Mouse (Mus musculus) bone marrow macrophage, adult 2 months (primary cell): ENCODE data around the gene Paics.

ENCODE experiments used
- CTCF ChIP-seq: IDR thresholded peaks from 2 replicates; pipeline ENCODE4 v1.5.1; 2012; ENCODE audit warnings: low read depth, mild to moderate bottlenecking, low read length, moderate library complexity
- POLR2A ChIP-seq: IDR thresholded peaks from 2 replicates; pipeline ENCODE4 v1.6.1; 2012; ENCODE audit warnings: mild to moderate bottlenecking, low read depth, low read length, borderline replicate concordance

DNA sequence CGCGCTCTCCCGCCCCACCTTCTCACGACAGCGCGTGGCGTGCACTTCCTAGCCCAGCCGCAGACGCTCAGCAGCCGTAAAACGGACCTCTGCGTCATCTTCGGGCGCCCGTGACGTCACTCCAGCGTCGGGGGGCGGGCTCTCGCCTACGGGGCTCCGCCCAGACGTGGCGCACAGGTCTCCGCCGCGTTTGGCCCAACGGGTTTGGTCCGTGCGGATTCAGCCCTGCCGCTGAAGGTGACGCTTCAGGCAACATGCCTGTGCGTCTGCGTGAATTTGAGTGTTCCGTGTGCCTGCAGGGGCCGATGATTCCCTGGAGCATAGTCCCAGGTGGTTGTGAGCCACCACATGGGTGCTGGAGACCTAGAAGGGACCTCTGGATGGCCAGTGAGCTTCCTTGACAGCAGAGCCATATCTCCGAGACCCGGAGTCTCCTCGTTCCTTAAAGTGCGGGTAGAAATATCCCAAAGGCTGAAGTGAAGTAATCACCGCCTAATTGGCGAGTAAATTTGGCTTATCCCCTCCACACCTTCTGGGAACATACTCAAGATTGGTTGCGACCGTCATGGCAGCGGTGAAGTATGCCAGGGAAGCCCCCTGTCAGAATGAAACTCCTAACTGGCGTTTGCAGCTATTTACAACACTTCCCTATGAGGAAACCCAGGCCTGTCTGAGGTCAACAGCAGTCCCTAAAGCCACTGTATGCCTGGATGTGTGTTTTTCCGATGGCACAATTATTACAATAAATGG, 45.5 kb upstream of the Paics start, which contains the start of gene Aasdh:
- no peak for TF ChIP-seq POLR2A
- TF ChIP-seq CTCF: no peak
